Mouse (Mus musculus): ENCODE results near the gene Erich6b. TPM values are rescaled to one million over a fixed set of nuclear protein-coding genes. Genes with fewer than 3 reads are reported as not detected.

The Erich6b gene
- polyA plus RNA-seq, 1 experiment from 2014 or later = 0.79 TPM

DNA sequence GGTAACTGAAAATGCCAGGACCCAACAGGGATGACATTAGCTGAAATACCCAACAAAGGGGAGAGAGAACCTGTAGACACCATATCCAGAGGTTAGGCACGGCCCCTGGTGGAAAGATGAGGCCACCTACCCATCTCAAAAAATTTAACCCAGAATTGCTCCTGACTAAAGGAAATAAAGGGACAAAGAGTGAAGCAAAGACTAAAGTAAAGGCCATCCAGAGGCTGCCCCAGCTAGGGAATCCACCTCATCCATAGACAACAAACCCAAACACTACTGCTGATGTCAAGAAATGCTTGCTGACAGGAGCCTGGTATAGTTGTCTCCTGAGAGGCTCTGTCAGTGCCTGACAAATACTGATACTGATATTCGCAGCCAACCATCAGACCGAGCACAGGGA, 69.7 kb downstream of the Erich6b start:
- H3K9me3 ChIP-seq (replicated peaks) = no peaks in the 10 kb centered on the region
- H3K27me3 ChIP-seq = no peaks in the 10 kb centered on the region
- no peak for ATAC-seq (replicated peaks; ENCODE audit: low FRiP score)
- H3K36me3 ChIP-seq = peaks cover 90% of the 10 kb centered on the region
- H3K4me1 ChIP-seq = peaks cover 15% of the 10 kb centered on the region
- no peak overlapping the region for H3K4me2 ChIP-seq
- no peak overlapping the region for H3K4me3 ChIP-seq (replicated peaks)
- WGBS = 92% methylated on average over 3 of the region's 3 CpGs
- no peak overlapping the region for H3K9ac ChIP-seq
- no peak overlapping the region for H3K27ac ChIP-seq

GRCm38 (mm10) chr14:75712687-75713086, 70.6 kb downstream of the Erich6b start:
- peaks cover 95% of the 10 kb centered on the region for H3K36me3 ChIP-seq
- H3K27me3 ChIP-seq = no peaks in the 10 kb centered on the region
- no peak for ATAC-seq (replicated peaks; ENCODE audit: low FRiP score)
- no peak overlapping the region for H3K9ac ChIP-seq
- H3K27ac ChIP-seq = peak overlapping the region; percentile 58; the same call in 1 of the 2 replicates
- H3K4me2 ChIP-seq = no peak overlapping the region
- WGBS = 59% methylated on average over 5 of the region's 5 CpGs
- H3K4me1 ChIP-seq = peaks cover 9% of the 10 kb centered on the region
- no peaks in the 10 kb centered on the region for H3K9me3 ChIP-seq (replicated peaks)
- H3K4me3 ChIP-seq (replicated peaks) = no peak overlapping the region

GRCm38 (mm10) chr14:75713661-75714060, 71.6 kb downstream of the Erich6b start:
- Histone ChIP-seq H3K27ac (no peak overlapping the region), H3K9ac (no peak overlapping the region), H3K27me3 (no peaks in the 10 kb centered on the region), H3K4me3 (replicated peaks) (no peak overlapping the region), H3K36me3 (peaks cover 96% of the 10 kb centered on the region), H3K4me1 (peaks cover under 1% of the 10 kb centered on the region), H3K4me2 (no peak overlapping the region), H3K9me3 (replicated peaks) (no peaks in the 10 kb centered on the region)
- 74% methylated on average over 4 of the region's 4 CpGs for WGBS
- ATAC-seq (replicated peaks; ENCODE audit: low FRiP score) = no peak

- H3K9ac ChIP-seq = no peak overlapping the region
- no peak for ATAC-seq (replicated peaks; ENCODE audit: low FRiP score)
- no peak overlapping the region for H3K27ac ChIP-seq
- peaks cover 98% of the 10 kb centered on the region for H3K36me3 ChIP-seq
- H3K27me3 ChIP-seq = no peaks in the 10 kb centered on the region
- H3K4me3 ChIP-seq (replicated peaks) = no peak overlapping the region
- H3K4me2 ChIP-seq = no peak overlapping the region
- H3K4me1 ChIP-seq = no peaks in the 10 kb centered on the region; the same call in 1 of the 2 replicates
- no peaks in the 10 kb centered on the region for H3K9me3 ChIP-seq (replicated peaks)
- 70% methylated on average over 4 of the region's 4 CpGs for WGBS
Measured at GRCm38 (mm10) chr14:75716410-75716809, 74.4 kb downstream of the Erich6b start.

Other genes starting within 250 kb of the Erich6b start
- 0.14 and 0.19 TPM in 2 replicates for gene Siah3, start 186.3 kb upstream of the Erich6b start, polyA plus RNA-seq (2015; fragmentation: Nextera tagmentation; extraction: Ambion mirVana)
- gene Spert, start 49.1 kb upstream of the Erich6b start, polyA plus RNA-seq (2015; fragmentation: Nextera tagmentation; extraction: Ambion mirVana) = not detected in 2 replicates
- 21.2 and 21.6 TPM in 2 replicates for gene Cog3, start 112.3 kb downstream of the Erich6b start, polyA plus RNA-seq (2015; fragmentation: Nextera tagmentation; extraction: Ambion mirVana)
- 9.7 and 10.4 TPM in 2 replicates for gene Slc25a30, start 144.8 kb downstream of the Erich6b start, polyA plus RNA-seq (2015; fragmentation: Nextera tagmentation; extraction: Ambion mirVana)
- 1,011 and 1,156 TPM in 2 replicates for gene Tpt1, start 202.8 kb downstream of the Erich6b start, polyA plus RNA-seq (2015; fragmentation: Nextera tagmentation; extraction: Ambion mirVana)

Data from kidney, embryonic 15.5 days (tissue).